Mouse (Mus musculus) liver, embryonic 16.5 days (tissue): ENCODE data around the gene U2af1l4. TPM values are rescaled to one million over a fixed set of nuclear protein-coding genes. Genes with fewer than 3 reads are reported as not detected.

Source experiments
- ATAC-seq: fragments of 200-750 bp; cut with Nextera tagmentation; 2 replicates; pipeline ENCODE4 v1.8.0; 2017; ENCODE audit warnings: low read depth, mild to moderate bottlenecking, moderate number of reproducible peaks, moderate library complexity
- H3K27ac ChIP-seq: fragments of 300-500 bp; sonication (generic); 2 replicates; pipeline ENCODE4 v1.5.1; 2014; ENCODE audit warnings: mild to moderate bottlenecking, low read length
- H3K27me3 ChIP-seq: fragments of 300-500 bp; sonication (generic); 2 replicates; pipeline ENCODE4 v1.6.1; 2014; ENCODE audit warnings: low read depth, low read length, mixed read lengths; ENCODE audit not compliant: control insufficient read depth, insufficient read depth
- H3K36me3 ChIP-seq: fragments of 300-500 bp; sonication (generic); 2 replicates; pipeline ENCODE4 v1.6.1; 2014; ENCODE audit warnings: mild to moderate bottlenecking; ENCODE audit not compliant: control insufficient read depth, insufficient read depth
- H3K4me1 ChIP-seq: fragments of 300-500 bp; sonication (generic); 2 replicates; pipeline ENCODE4 v1.6.1; 2014; ENCODE audit warnings: low read depth, low read length, mixed read lengths; ENCODE audit not compliant: control insufficient read depth
- H3K4me2 ChIP-seq: fragments of 300-500 bp; sonication (generic); 2 replicates; pipeline ENCODE4 v1.6.1; 2014; ENCODE audit warnings: low read depth, low read length, mixed read lengths
- H3K4me3 ChIP-seq: fragments of 300-500 bp; sonication (generic); 2 replicates; pipeline ENCODE4 v1.5.1; 2014; ENCODE audit warnings: low read depth, mild to moderate bottlenecking, low read length
- H3K9ac ChIP-seq: fragments of 300-500 bp; sonication (generic); 2 replicates; pipeline ENCODE4 v1.6.1; 2014; ENCODE audit warnings: low read depth, low read length
- H3K9me3 ChIP-seq: fragments of 300-500 bp; sonication (generic); replicated peaks from 2 replicates; pipeline ENCODE4 v1.6.1; 2016; ENCODE audit warnings: low read length; ENCODE audit not compliant: control insufficient read depth
- WGBS: fragments of 180-500 bp; shearing (Covaris S2); extraction: QIAGEN DNeasy Blood & Tissue Kit; methylation state at CpG from one replicate; pipeline ENCODE4 v1.1.7; 2014; ENCODE audit not compliant: insufficient replicate concordance; 5-methylcytosine and 5-hydroxymethylcytosine counted together
- microRNA-seq: library from miRNA; unstranded; fragments of <30 nt; microRNA quantifications from one replicate; pipeline ENCODE4, GENCODE M21; 2016
- polyA plus RNA-seq: library from polyadenylated mRNA; unstranded; fragments of >200 nt; fragmentation: Nextera tagmentation; extraction: Ambion mirVana; gene quantifications from 2 replicates; pipeline ENCODE4 v1.2.1, GENCODE M21; 2015

Gene U2af1l4
- polyA plus RNA-seq, 1 experiment from 2014 or later: 32.6 TPM

GRCm38 (mm10) chr7:30608476-30608875 lies 45.4 kb downstream of the U2af1l4 start:
- no peak overlapping the region for H3K4me3 ChIP-seq
- no peaks in the 10 kb centered on the region for H3K4me1 ChIP-seq
- no peak overlapping the region for H3K9ac ChIP-seq
- no peak overlapping the region for H3K27ac ChIP-seq
- no peaks in the 10 kb centered on the region for H3K27me3 ChIP-seq
- ATAC-seq: no peak
- whole genome bisulfite sequencing: 46% methylated on average over 16 of the region's 16 CpGs
- H3K36me3 ChIP-seq: no peaks in the 10 kb centered on the region
- no peaks in the 10 kb centered on the region for H3K9me3 ChIP-seq
- no peak overlapping the region for H3K4me2 ChIP-seq

DNA sequence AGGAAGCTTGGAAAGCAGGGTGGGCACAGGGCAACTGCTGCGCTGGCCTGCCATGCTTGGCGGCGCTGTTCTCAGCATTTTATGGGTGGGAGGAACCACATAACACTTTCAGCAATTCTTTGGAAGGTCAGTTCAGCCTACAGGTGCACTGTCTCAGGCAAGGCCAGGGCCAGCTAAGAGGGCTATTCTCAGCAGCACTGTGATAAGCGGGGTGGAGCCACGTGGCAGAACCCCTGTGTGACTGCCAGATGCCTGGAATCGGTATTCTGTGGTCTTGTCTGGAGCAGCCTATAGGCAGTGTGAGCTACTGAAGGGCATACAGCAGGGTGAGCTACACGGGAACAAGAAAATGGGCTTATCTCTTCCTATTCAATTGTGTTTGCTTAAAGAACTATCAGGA lies 46.9 kb downstream of the U2af1l4 start:
- Histone ChIP-seq H3K9ac (no peak overlapping the region), H3K9me3 (no peaks in the 10 kb centered on the region), H3K27ac (no peak overlapping the region), H3K4me1 (peaks cover 2% of the 10 kb centered on the region), H3K4me3 (no peak overlapping the region), H3K27me3 (no peaks in the 10 kb centered on the region), H3K36me3 (no peaks in the 10 kb centered on the region), H3K4me2 (no peak overlapping the region)
- WGBS: 43% methylated on average over 7 of the region's 7 CpGs
- no peak for ATAC-seq

DNA sequence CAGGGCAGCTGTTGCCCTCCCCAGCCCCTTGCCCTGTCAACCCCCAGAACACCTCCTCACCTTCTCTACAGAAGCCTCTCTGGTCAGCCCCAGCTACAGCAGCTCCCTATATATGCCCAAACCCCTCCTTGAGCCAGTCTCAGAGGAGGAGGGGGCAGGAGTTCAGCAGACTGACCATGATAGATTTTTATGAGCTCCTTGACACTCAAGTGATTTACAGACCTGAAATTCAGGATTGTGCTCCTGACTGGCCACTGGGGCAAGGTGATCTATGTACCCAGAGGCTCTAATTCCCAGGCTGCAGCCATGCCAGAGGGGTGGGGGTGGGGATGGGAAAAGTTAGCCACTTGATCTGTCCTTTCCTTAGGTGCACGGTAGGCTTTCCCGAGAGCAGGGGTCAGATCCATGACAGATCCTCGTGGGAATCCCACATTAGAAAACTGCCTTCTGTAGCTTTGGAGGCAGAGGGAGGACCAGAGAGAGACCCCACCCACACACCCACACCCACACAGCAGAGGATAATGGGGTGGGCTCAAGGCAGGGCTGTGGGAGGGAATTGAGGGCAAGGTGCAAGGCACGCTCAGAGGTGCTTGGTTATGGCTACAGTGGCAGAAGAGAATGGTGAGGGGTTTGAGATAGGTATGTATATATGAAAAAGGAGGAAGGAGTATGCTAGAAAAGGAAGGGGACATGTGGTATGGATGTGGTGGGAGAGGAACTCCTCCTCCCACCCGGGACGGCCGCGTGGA lies 49.7 kb downstream of the U2af1l4 start, which contains the start of gene Upk1a:
Gene Upk1a, minus strand, starts transcription at position 194 of the 749 bp plus-strand sequence.
- Histone ChIP-seq H3K27ac (no peak within 1 kb of the TSS), H3K36me3 (peaks cover 8% of the 10 kb centered on the region), H3K4me1 (peaks cover 7% of the 10 kb centered on the region), H3K9me3 (no peaks in the 10 kb centered on the region), H3K4me2 (no peak within 1 kb of the TSS), H3K27me3 (no peaks in the 10 kb centered on the region), H3K9ac (no peak within 1 kb of the TSS), H3K4me3 (no peak within 1 kb of the TSS)
- ATAC-seq: no peak
- 77% methylated on average over 8 of the region's 8 CpGs for WGBS

DNA sequence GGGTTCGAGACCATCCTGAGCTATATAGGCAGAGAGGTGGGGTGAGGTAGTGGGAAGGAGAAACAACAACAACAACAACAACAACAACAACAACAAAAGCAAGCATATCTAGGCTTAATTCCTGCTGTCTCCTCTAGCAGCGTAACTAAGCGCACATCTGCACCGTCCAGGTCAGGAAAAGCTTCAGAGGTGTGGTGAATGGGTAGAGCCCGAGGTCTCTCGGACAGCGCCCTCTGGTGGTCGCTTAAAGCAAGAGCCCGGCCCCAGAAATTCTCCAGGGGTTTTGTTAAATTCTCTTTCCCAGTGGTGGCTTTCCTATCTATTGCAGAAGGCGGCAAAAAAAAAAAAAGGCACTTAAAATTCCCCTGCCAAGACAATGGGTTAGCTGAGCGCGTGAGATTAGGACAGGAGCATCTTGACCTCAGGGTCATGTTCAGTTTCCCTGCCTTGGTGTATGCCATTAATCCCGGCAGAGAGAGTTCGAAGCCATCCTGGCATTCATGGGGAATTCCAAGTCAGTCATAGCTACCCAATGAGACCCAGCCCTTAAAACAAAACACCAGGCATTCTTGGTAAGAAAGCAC lies 50.5 kb downstream of the U2af1l4 start:
- Histone ChIP-seq H3K36me3 (peaks cover 8% of the 10 kb centered on the region), H3K9ac (no peak overlapping the region), H3K4me2 (no peak overlapping the region), H3K4me3 (no peak overlapping the region), H3K4me1 (peaks cover 7% of the 10 kb centered on the region), H3K27me3 (no peaks in the 10 kb centered on the region), H3K27ac (no peak overlapping the region), H3K9me3 (no peaks in the 10 kb centered on the region)
- 18% methylated on average over 14 of the region's 14 CpGs for WGBS
- peak; percentile 53; the same call in 1 of the 2 replicates for ATAC-seq

GRCm38 (mm10) chr7:30614454-30614853 lies 51.4 kb downstream of the U2af1l4 start:
- H3K4me2 ChIP-seq: no peak overlapping the region
- H3K9me3 ChIP-seq: no peaks in the 10 kb centered on the region
- no peak for ATAC-seq
- peaks cover 7% of the 10 kb centered on the region for H3K4me1 ChIP-seq
- no peak overlapping the region for H3K27ac ChIP-seq
- no peak overlapping the region for H3K9ac ChIP-seq
- WGBS: 45% methylated on average over 2 of the region's 2 CpGs
- H3K36me3 ChIP-seq: peaks cover 13% of the 10 kb centered on the region
- H3K4me3 ChIP-seq: no peak overlapping the region
- no peaks in the 10 kb centered on the region for H3K27me3 ChIP-seq

Small RNA genes within 50 kb of the gene (microRNA-seq; reads per million reads assigned to microRNA genes)
- gene Gm38670 (3.2 reads per million, percentile 10 among the genes with 10 or more reads in this experiment), gene Mir3569 (not detected)

Other genes starting within 250 kb of the U2af1l4 start
- 17.0 and 22.4 TPM in 2 replicates for gene Syne4, start 248.5 kb upstream of the U2af1l4 start, polyA plus RNA-seq
- gene E130208F15Rik, start 241.6 kb upstream of the U2af1l4 start, polyA plus RNA-seq: 0.30 and 0.88 TPM in 2 replicates
- gene Sdhaf1, start 239.4 kb upstream of the U2af1l4 start, polyA plus RNA-seq: 4.3 and 4.6 TPM in 2 replicates
- gene Lrfn3, start 200.5 kb upstream of the U2af1l4 start, polyA plus RNA-seq: 2.0 and 2.1 TPM in 2 replicates
- gene Tyrobp, start 149.5 kb upstream of the U2af1l4 start, polyA plus RNA-seq: 150 and 154 TPM in 2 replicates
- 7.2 and 7.8 TPM in 2 replicates for gene Hcst, start 143.4 kb upstream of the U2af1l4 start, polyA plus RNA-seq
- gene Nfkbid, start 141.6 kb upstream of the U2af1l4 start, polyA plus RNA-seq: 1.4 and 1.7 TPM in 2 replicates
- 4.2 and 4.4 TPM in 2 replicates for gene Aplp1, start 117.8 kb upstream of the U2af1l4 start, polyA plus RNA-seq
- gene Kirrel2, start 105.6 kb upstream of the U2af1l4 start, polyA plus RNA-seq: 0.12 and 0.23 TPM in 2 replicates
- 0.09 and 0.19 TPM in 2 replicates for gene Nphs1, start 105.0 kb upstream of the U2af1l4 start, polyA plus RNA-seq
- 79.3 and 85.2 TPM in 2 replicates for gene Prodh2, start 69.7 kb upstream of the U2af1l4 start, polyA plus RNA-seq
- 1.8 and 2.6 TPM in 2 replicates for gene Arhgap33, start 28.2 kb upstream of the U2af1l4 start, polyA plus RNA-seq
- gene Hspb6, start 11.1 kb upstream of the U2af1l4 start, polyA plus RNA-seq: 5.3 and 6.9 TPM in 2 replicates
- gene Proser3, start 11.0 kb upstream of the U2af1l4 start, polyA plus RNA-seq: 2.7 and 3.0 TPM in 2 replicates
- 22.7 and 23.7 TPM in 2 replicates for gene Lin37, start 3.5 kb upstream of the U2af1l4 start, polyA plus RNA-seq
- gene Gm49396, start within 50 bp of the U2af1l4 start, polyA plus RNA-seq: 3.8 and 4.1 TPM in 2 replicates
- 65.0 and 70.1 TPM in 2 replicates for gene Psenen, start 326 bp downstream of the U2af1l4 start, polyA plus RNA-seq
- gene Igflr1, start 2.1 kb downstream of the U2af1l4 start, polyA plus RNA-seq: 2.1 and 2.2 TPM in 2 replicates
- gene Kmt2b, start 25.4 kb downstream of the U2af1l4 start, polyA plus RNA-seq: 2.7 and 3.5 TPM in 2 replicates
- 0.21 and 0.34 TPM in 2 replicates for gene Zbtb32, start 35.6 kb downstream of the U2af1l4 start, polyA plus RNA-seq
- gene Upk1a, start 49.5 kb downstream of the U2af1l4 start, polyA plus RNA-seq: 0.08 and 0.09 TPM in 2 replicates
- 566 and 597 TPM in 2 replicates for gene Cox6b1, start 62.9 kb downstream of the U2af1l4 start, polyA plus RNA-seq
- gene Etv2, start 72.6 kb downstream of the U2af1l4 start, polyA plus RNA-seq: not detected in 2 replicates
- 41.9 and 43.4 TPM in 2 replicates for gene Rbm42, start 87.0 kb downstream of the U2af1l4 start, polyA plus RNA-seq
- 28.5 and 31.8 TPM in 2 replicates for gene Haus5, start 101.7 kb downstream of the U2af1l4 start, polyA plus RNA-seq
- gene Pmis2, start 108.3 kb downstream of the U2af1l4 start, polyA plus RNA-seq: not detected in 2 replicates
- 0.57 and 0.90 TPM in 2 replicates for gene 2200002J24Rik, start 135.6 kb downstream of the U2af1l4 start, polyA plus RNA-seq
- 4.1 and 4.4 TPM in 2 replicates for gene Atp4a, start 148.9 kb downstream of the U2af1l4 start, polyA plus RNA-seq
- 94.1 and 96.0 TPM in 2 replicates for gene Tmem147, start 166.2 kb downstream of the U2af1l4 start, polyA plus RNA-seq
- gene Gapdhs, start 180.4 kb downstream of the U2af1l4 start, polyA plus RNA-seq: 0.14 TPM in 1 of 2 replicates, not detected in the other
- 0.05 and 0.20 TPM in 2 replicates for gene Sbsn, start 188.2 kb downstream of the U2af1l4 start, polyA plus RNA-seq
- gene Dmkn, start 200.5 kb downstream of the U2af1l4 start, polyA plus RNA-seq: 0.36 and 0.40 TPM in 2 replicates
- gene Krtdap, start 224.6 kb downstream of the U2af1l4 start, polyA plus RNA-seq: 0.22 TPM in 1 of 2 replicates, not detected in the other